Mouse (Mus musculus): ENCODE results near the gene Trio.

DNA sequence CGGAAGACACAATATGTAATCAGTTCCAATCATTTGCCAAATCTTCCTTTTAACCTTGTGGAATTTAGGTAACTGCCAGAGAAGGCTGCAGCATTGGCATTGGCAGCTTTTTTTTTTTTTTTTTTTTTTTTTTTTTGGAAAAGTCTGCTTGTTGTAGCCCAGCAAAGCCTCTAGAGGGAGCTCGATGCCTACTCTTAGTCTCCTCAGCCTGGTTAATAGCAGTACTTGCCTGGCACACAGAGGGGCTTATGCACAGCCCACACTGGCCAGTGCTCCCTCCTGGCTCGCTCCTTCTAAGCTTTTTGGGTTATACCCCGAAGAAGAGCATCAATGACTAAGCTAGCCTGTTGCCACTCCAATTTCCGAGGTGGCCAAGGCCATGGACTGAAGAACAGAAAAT lies 106.1 kb downstream of the Trio start:
- TF ChIP-seq MYOG (IDR thresholded peaks at IDR 0.05; ENCODE audit: control insufficient read depth in 1 of 3, insufficient read depth in 1 of 3, insufficient read length in 2 of 3, low read depth in 2 of 3) (no peak), E2F4 (IDR thresholded peaks at IDR 0.05; ENCODE audit: insufficient read depth) (no peak), POLR2A (IDR thresholded peaks at IDR 0.05; ENCODE audit: insufficient read length, low read depth) (no peak)

Measured in myocyte (in vitro differentiated cells).